Mouse (Mus musculus): Measurements from ENCODE around the gene Fam53b. TPM values are rescaled to one million over a fixed set of nuclear protein-coding genes. Genes with fewer than 3 reads are reported as not detected.

Fam53b gene
- polyA plus RNA-seq, 1 experiment = 51.4 TPM

GRCm38 (mm10) chr7:132815081-132815480 is 1.4 kb upstream of the Fam53b start:
- WGBS = 87% methylated on average over 5 of the region's 5 CpGs
- no peak for TF ChIP-seq CTCF (IDR thresholded peaks at IDR 0.05; ENCODE audit: control insufficient read depth, insufficient read depth, low read length)
- no peak for TF ChIP-seq POLR2A (IDR thresholded peaks at IDR 0.05; ENCODE audit: borderline replicate concordance, control insufficient read depth, low read depth, low read length)

DNA sequence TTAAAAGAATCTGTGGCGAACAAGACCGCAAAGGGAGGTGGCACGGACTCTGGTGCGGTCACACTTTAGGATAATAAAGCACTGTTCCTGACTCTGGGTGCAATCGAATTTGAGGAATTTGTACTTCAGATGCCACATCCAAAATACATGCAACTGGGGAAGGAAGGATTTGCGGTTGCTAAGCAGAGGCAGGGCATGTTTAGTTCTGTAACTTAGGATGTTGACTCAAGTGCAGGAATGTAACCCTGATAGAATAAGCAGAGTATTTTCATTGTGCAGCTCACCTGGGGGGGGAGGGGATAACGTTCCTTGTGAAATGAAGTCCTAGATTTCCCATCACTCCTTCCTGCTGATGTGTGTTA is 384 bp upstream of the Fam53b start:
- H3K4me1 ChIP-seq (ENCODE audit: control insufficient read depth, insufficient read depth, low read length) = peaks cover 3% of the 10 kb centered on the region; the same call in 1 of the 2 replicates
- TF ChIP-seq CTCF (IDR thresholded peaks at IDR 0.05; ENCODE audit: control insufficient read depth, insufficient read depth, low read length) (no peak), POLR2A (IDR thresholded peaks at IDR 0.05; ENCODE audit: borderline replicate concordance, control insufficient read depth, low read depth, low read length) (no peak)
- WGBS = 2% methylated on average over 7 of the region's 7 CpGs
- H3K27ac ChIP-seq (ENCODE audit: control insufficient read depth, insufficient read depth, low read depth, low read length, poor library complexity) = peak overlapping the region; percentile 99
- peak overlapping the region; percentile 92 for H3K4me3 ChIP-seq (replicated peaks; ENCODE audit: control insufficient read depth, low read depth, low read length)

More at GRCm38 (mm10) chr7:132815081-132815480, 1.4 kb upstream of the Fam53b start:
- Histone ChIP-seq H3K27ac (ENCODE audit: control insufficient read depth, insufficient read depth, low read depth, low read length, poor library complexity) (no peak overlapping the region), H3K4me3 (replicated peaks; ENCODE audit: control insufficient read depth, low read depth, low read length) (no peak overlapping the region), H3K4me1 (ENCODE audit: control insufficient read depth, insufficient read depth, low read length) (0 out of 2 replicates have a peak, but pooled peaks cover 3% of the 10 kb centered on the region)

DNA sequence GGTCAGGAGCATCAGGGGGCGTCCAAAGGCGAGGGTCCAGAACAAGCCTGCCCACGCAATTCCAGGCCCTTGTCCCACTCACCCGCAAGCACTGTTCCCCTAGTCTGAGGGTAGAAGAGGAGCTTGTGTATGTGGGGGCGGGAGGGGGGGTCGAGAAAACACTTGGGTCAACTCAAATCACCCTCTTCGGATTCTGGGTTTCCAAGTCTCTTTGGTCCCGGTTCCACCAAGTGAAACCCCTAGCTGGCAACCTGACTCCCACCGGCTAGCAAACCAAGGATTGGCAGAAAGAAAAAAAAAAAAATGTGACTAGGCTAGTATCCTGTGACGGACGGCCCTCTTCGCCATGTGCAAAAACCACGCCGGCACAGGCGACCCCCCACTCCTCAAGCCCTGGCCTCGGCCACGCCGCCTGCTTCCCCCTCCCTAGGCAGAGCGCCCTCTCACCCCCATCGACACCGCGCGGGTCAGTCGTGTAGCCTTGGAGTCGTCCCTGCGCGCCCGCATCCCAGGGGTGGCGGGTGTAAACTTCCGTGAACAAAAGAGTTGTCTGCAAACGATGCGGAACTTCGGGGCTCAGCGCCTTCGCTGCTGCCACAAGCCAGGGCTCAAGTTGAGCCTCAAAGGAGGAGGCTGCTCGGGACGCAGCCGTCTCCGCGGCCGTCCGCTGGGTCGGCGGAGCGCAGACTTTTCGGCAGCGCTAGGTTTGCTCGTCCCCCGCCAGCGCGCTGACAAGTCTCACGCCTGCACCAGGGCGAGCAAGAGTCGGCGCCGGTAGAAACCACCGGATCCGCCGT is 869 bp downstream of the Fam53b start:
- WGBS = under 1% methylated on average over 59 of the region's 59 CpGs

GRCm38 (mm10) chr7:132811716-132812618 is 1.7 kb downstream of the Fam53b start:
- H3K4me3 ChIP-seq (replicated peaks; ENCODE audit: control insufficient read depth, low read depth, low read length) = peak overlapping the region; percentile 92
- TF ChIP-seq POLR2A (IDR thresholded peaks at IDR 0.05; ENCODE audit: borderline replicate concordance, control insufficient read depth, low read depth, low read length) (peak; percentile 13; the same call in 1 of the 2 replicates), CTCF (IDR thresholded peaks at IDR 0.05; ENCODE audit: control insufficient read depth, insufficient read depth, low read length) (no peak)
- peaks cover 3% of the 10 kb centered on the region; the same call in 1 of the 2 replicates for H3K4me1 ChIP-seq (ENCODE audit: control insufficient read depth, insufficient read depth, low read length)
- H3K27ac ChIP-seq (ENCODE audit: control insufficient read depth, insufficient read depth, low read depth, low read length, poor library complexity) = peak overlapping the region; percentile 99
- 2% methylated on average over 23 of the region's 23 CpGs for WGBS

More for the DNA sequence above, 869 bp downstream of the Fam53b start:
- H3K4me1 ChIP-seq (ENCODE audit: control insufficient read depth, insufficient read depth, low read length) = peaks cover 3% of the 10 kb centered on the region; the same call in 1 of the 2 replicates
- H3K4me3 ChIP-seq (replicated peaks; ENCODE audit: control insufficient read depth, low read depth, low read length) = peak overlapping the region; percentile 92
- peak overlapping the region; percentile 99 for H3K27ac ChIP-seq (ENCODE audit: control insufficient read depth, insufficient read depth, low read depth, low read length, poor library complexity)
- TF ChIP-seq CTCF (IDR thresholded peaks at IDR 0.05; ENCODE audit: control insufficient read depth, insufficient read depth, low read length) (no peak), POLR2A (IDR thresholded peaks at IDR 0.05; ENCODE audit: borderline replicate concordance, control insufficient read depth, low read depth, low read length) (peak; percentile 77; the same call in 1 of the 2 replicates)

GRCm38 (mm10) chr7:132810879-132811278 is 2.8 kb downstream of the Fam53b start:
- H3K27ac ChIP-seq (ENCODE audit: control insufficient read depth, insufficient read depth, low read depth, low read length, poor library complexity) = no peak overlapping the region
- TF ChIP-seq POLR2A (IDR thresholded peaks at IDR 0.05; ENCODE audit: borderline replicate concordance, control insufficient read depth, low read depth, low read length) (no peak), CTCF (IDR thresholded peaks at IDR 0.05; ENCODE audit: control insufficient read depth, insufficient read depth, low read length) (peak; percentile 95)
- 80% methylated on average over 1 of the region's 1 CpGs for WGBS
- peaks cover 3% of the 10 kb centered on the region; the same call in 1 of the 2 replicates for H3K4me1 ChIP-seq (ENCODE audit: control insufficient read depth, insufficient read depth, low read length)
- peak overlapping the region; percentile 3 for H3K4me3 ChIP-seq (replicated peaks; ENCODE audit: control insufficient read depth, low read depth, low read length)

DNA sequence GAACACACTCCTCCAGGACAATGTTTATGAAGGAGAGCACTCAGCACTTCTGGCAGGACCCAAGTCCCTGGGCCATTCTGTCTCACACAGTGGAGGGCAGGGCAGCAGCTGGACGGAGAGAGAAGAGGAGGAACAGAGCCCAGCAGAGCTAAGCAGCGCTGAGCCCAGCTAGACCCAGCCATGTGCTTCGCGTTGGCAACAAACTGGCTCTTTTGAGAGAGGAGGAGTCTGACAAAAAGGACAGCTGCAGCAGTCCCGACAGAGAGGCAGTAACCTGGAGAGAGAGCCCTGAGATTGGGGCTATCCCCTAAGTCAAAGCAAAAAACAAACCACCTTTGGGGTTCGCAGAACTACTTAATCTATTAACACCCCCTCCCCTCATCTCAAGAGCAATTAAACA is 3.3 kb downstream of the Fam53b start:
- TF ChIP-seq CTCF (IDR thresholded peaks at IDR 0.05; ENCODE audit: control insufficient read depth, insufficient read depth, low read length) = no peak
- no peak for TF ChIP-seq POLR2A (IDR thresholded peaks at IDR 0.05; ENCODE audit: borderline replicate concordance, control insufficient read depth, low read depth, low read length)
- peak overlapping the region; percentile 42; the same call in 1 of the 2 replicates for H3K27ac ChIP-seq (ENCODE audit: control insufficient read depth, insufficient read depth, low read depth, low read length, poor library complexity)
- peaks cover 3% of the 10 kb centered on the region; the same call in 1 of the 2 replicates for H3K4me1 ChIP-seq (ENCODE audit: control insufficient read depth, insufficient read depth, low read length)
- no peak overlapping the region for H3K4me3 ChIP-seq (replicated peaks; ENCODE audit: control insufficient read depth, low read depth, low read length)
- WGBS = 56% methylated on average over 6 of the region's 6 CpGs

- TF ChIP-seq POLR2A (IDR thresholded peaks at IDR 0.05; ENCODE audit: borderline replicate concordance, control insufficient read depth, low read depth, low read length) (no peak), CTCF (IDR thresholded peaks at IDR 0.05; ENCODE audit: control insufficient read depth, insufficient read depth, low read length) (no peak)
- Histone ChIP-seq H3K4me3 (replicated peaks; ENCODE audit: control insufficient read depth, low read depth, low read length) (no peak overlapping the region), H3K4me1 (ENCODE audit: control insufficient read depth, insufficient read depth, low read length) (peaks cover 5% of the 10 kb centered on the region; the same call in 1 of the 2 replicates), H3K27ac (ENCODE audit: control insufficient read depth, insufficient read depth, low read depth, low read length, poor library complexity) (no peak overlapping the region)
- WGBS = 70% methylated on average over 6 of the region's 6 CpGs
These were observed 4.0 kb downstream of the Fam53b start for GRCm38 (mm10) chr7:132809721-132810120.
